ENCODE assay signal across 23 mouse cellular contexts in the genomic region with DNA sequence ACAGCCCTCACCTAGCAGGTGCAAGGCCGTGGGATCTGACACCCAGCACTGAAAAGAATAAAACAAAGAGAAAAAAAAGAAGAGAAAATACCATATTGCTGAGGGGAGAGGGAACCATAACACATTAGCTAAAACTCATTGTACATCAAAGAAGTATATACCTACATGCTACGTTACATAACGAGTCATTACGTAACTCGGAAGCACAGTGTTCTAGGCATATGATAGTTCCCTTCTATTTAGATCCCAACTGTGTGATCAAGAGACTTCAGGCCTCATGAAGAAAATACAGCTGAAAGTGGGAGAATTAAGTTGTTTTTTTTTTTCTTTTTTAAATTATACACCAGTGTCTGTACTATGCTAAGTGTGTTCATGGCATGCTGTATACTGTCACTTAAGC. TPM values are rescaled to one million over a fixed set of nuclear protein-coding genes. Genes with fewer than 3 reads are reported as not detected.
DNase-seq lines count a peak whose midpoint lies in the region; ATAC-seq and TF ChIP-seq lines count a peak whose summit lies in the region.
"Had no signal": no experiment of that assay in that cellular context is flagged by ENCODE, and none has a peak within 500 bp of the region (broad histone marks: within the 10 kb centered on the region; RNA-seq: fewer than 3 reads in every experiment).

No protein-coding gene starts in this region.

- TF ChIP-seq CTCF in layer of hippocampus, adult 2 months (conservative IDR thresholded peaks at IDR 0.05): no peak

- no peak overlapping the region for H3K4me3 ChIP-seq in layer of hippocampus, adult 2 months
- H3K4me3 ChIP-seq: embryonic facial prominence, embryonic 12.5 days; embryonic facial prominence, embryonic 15.5 days; forebrain, embryonic 15.5 days; gastrocnemius, adult 2 months; heart, adult 2 months; hindbrain, embryonic 13.5 days; intestine, embryonic 15.5 days had no signal

- ATAC-seq in megakaryocyte, adult 5-6 weeks (ENCODE audit: poor library complexity, severe bottlenecking): 0 out of 2 replicates have a peak, but pooled peaks have one; percentile 21
- ATAC-seq: forebrain, embryonic 15.5 days; hindbrain, embryonic 16.5 days; intestine, embryonic 15.5 days; Patski had no signal

- peak overlapping the region; percentile 80 for H3K27ac ChIP-seq in layer of hippocampus, adult 2 months
- H3K27ac ChIP-seq: embryonic facial prominence, embryonic 12.5 days; embryonic facial prominence, embryonic 15.5 days; forebrain, embryonic 15.5 days; heart, adult 2 months; hindbrain, embryonic 13.5 days; intestine, embryonic 15.5 days had no signal

- peak in 1 of 2 experiments; percentile 39 for DNase-seq in layer of hippocampus, adult 2 months (ENCODE audit: low spot score in 2 of 2)
- no peak for DNase-seq in layer of hippocampus, adult 8-10 months (ENCODE audit: low spot score in 2 of 2)
- peak; percentile 69 for DNase-seq in right cerebral cortex, adult 18-20 months
- no peak for DNase-seq in right cerebral cortex, postnatal 14 days
- no peak for DNase-seq in gastrocnemius, postnatal 10 days
- no peak for DNase-seq in cerebellum, adult 18-20 months
- DNase-seq: adrenal gland, postnatal 10 days; adrenal gland, postnatal 36 days; B cell, adult 2 months; cerebellum, adult 11 months; cerebellum, adult 8-10 months; cerebellum, postnatal 14 days; gastrocnemius, adult 2 months; gastrocnemius, postnatal 25 days had no signal

RNA-seq across cellular contexts. Expression of a gene that starts 35.0 kb away (rescaled TPM):
- total RNA-seq in layer of hippocampus, adult 2 months (2021): 10 to 100 TPM; 82.5 to 85.2 TPM
- 100 to 1,000 TPM in 2 of 4 experiments, 10 to 100 TPM in 2; 89.6 to 111 (median 99.4) TPM for total RNA-seq in layer of hippocampus, adult 8-10 months (2022)
- 117 and 133 TPM in 2 replicates for total RNA-seq in megakaryocyte, adult 5-6 weeks (2015)
- total RNA-seq in megakaryocyte, adult 5-6 weeks (2017): 119 and 134 TPM in 2 replicates
- 10 to 100 TPM; 38.1 to 43.4 TPM for total RNA-seq in gastrocnemius, postnatal 10 days (2021)

RNA-seq across cellular contexts. Expression of a gene that starts 43.9 kb away (rescaled TPM):
- total RNA-seq in layer of hippocampus, adult 2 months (2021): 10 to 100 TPM; 20.6 to 25.6 TPM
- total RNA-seq in layer of hippocampus, adult 8-10 months (2022): 10 to 100 TPM; 21.4 to 34.0 (median 27.0) TPM
- 28.5 and 35.3 TPM in 2 replicates for total RNA-seq in megakaryocyte, adult 5-6 weeks (2015)
- 21.3 and 25.6 TPM in 2 replicates for total RNA-seq in megakaryocyte, adult 5-6 weeks (2017)
- 10 to 100 TPM; 22.0 to 22.6 TPM for total RNA-seq in gastrocnemius, postnatal 10 days (2021)
